Mouse (Mus musculus) heart, embryonic 16.5 days (tissue): ENCODE measurements at regions not wholly inside any gene's neighbourhood (a gene's known extent, or its start where the extent isn't known, plus 50 kb on each side); places are given as distances from the start of the nearest gene placed in this dataset.

Source experiments
- ATAC-seq: fragments of 200-750 bp; cut with Nextera tagmentation; replicated peaks from 2 replicates; pipeline ENCODE4 v1.8.0; 2017; ENCODE audit warnings: moderate number of reproducible peaks; ENCODE audit not compliant: insufficient read depth, low FRiP score; ENCODE audit errors: extremely low read depth
- H3K27ac ChIP-seq: fragments of 300-500 bp; sonication (generic); 2 replicates; pipeline ENCODE4 v1.5.1; 2014; ENCODE audit warnings: mild to moderate bottlenecking, low read length, control low read depth, moderate library complexity
- H3K27me3 ChIP-seq: fragments of 300-500 bp; sonication (generic); 2 replicates; pipeline ENCODE4 v1.6.1; 2014; ENCODE audit warnings: low read length, mixed read lengths; ENCODE audit not compliant: control insufficient read depth, insufficient read depth
- H3K36me3 ChIP-seq: fragments of 300-500 bp; sonication (generic); 2 replicates; pipeline ENCODE4 v1.6.1; 2014; ENCODE audit not compliant: control insufficient read depth, insufficient read depth
- H3K4me1 ChIP-seq: fragments of 300-500 bp; sonication (generic); 2 replicates; pipeline ENCODE4 v1.6.1; 2014; ENCODE audit warnings: low read length, mixed read lengths; ENCODE audit not compliant: control insufficient read depth, insufficient read depth
- H3K4me2 ChIP-seq: fragments of 300-500 bp; sonication (generic); 2 replicates; pipeline ENCODE4 v1.6.1; 2014; ENCODE audit warnings: low read depth, mild to moderate bottlenecking, control low read depth, low read length
- H3K4me3 ChIP-seq: fragments of 300-500 bp; sonication (generic); 2 replicates; pipeline ENCODE4 v1.5.1; 2014; ENCODE audit warnings: mild to moderate bottlenecking, control low read depth, low read length
- H3K9ac ChIP-seq: fragments of 300-500 bp; sonication (generic); 2 replicates; pipeline ENCODE4 v1.6.1; 2014; ENCODE audit warnings: low read length, control low read depth
- H3K9me3 ChIP-seq: fragments of 300-500 bp; sonication (generic); replicated peaks from 2 replicates; pipeline ENCODE4 v1.6.1; 2016; ENCODE audit warnings: low read length; ENCODE audit not compliant: control insufficient read depth
- WGBS: fragments of 180-500 bp; shearing (Covaris S2); extraction: QIAGEN DNeasy Blood & Tissue Kit; methylation state at CpG from one replicate; pipeline ENCODE4 v1.1.7; 2014; 5-methylcytosine and 5-hydroxymethylcytosine counted together

DNA sequence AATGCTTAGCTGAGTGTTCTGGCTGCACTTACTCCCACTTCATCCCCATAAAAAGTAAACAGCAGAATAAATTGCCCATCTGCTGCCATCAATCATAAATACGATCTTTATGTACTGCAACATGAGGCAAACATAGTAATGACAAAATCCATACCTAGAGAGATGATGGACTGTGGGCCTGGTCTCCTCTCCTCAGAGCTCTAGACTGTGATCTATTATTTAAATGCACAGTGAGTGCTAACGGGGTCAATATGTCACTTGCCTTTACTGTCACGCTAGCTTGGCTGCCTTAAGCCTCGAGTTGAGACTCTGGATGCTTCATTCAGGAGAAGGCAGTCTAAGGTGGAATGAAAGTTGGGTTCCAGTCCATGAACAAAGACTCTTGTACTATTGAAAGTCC is 683.7 kb upstream of the Vstm2b start:
- H3K27me3 ChIP-seq, result no peaks in the 10 kb centered on the region
- H3K4me2 ChIP-seq, result no peak overlapping the region
- H3K9ac ChIP-seq, result no peak overlapping the region
- ATAC-seq, result no peak
- no peak overlapping the region for H3K27ac ChIP-seq
- WGBS, result 64% methylated on average over 4 of the region's 4 CpGs
- H3K4me3 ChIP-seq, result no peak overlapping the region
- no peaks in the 10 kb centered on the region for H3K4me1 ChIP-seq
- no peaks in the 10 kb centered on the region for H3K36me3 ChIP-seq
- no peaks in the 10 kb centered on the region for H3K9me3 ChIP-seq

DNA sequence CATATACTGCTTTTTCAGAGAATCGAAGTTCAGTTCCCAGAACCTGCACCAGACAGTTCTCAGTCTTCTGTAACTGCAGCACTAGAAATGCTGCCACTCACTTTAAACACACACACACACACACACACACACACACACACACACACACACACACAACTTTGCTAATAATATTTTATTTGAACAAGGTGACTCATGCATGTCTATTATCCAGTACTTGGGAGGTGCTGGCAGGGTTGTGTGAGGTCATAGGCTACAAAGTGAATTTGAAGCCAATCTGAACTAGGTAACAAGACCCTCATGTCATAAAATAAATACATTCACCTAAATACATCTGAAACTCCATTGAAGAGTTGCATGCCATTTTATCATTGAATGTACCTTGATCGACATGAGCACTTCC is 682.9 kb upstream of the Vstm2b start:
- Histone ChIP-seq H3K4me2 (no peak overlapping the region), H3K9ac (no peak overlapping the region), H3K36me3 (no peaks in the 10 kb centered on the region), H3K9me3 (no peaks in the 10 kb centered on the region), H3K4me1 (no peaks in the 10 kb centered on the region), H3K27me3 (no peaks in the 10 kb centered on the region), H3K27ac (no peak overlapping the region), H3K4me3 (no peak overlapping the region)
- ATAC-seq, result no peak
- 83% methylated on average over 2 of the region's 2 CpGs for WGBS

DNA sequence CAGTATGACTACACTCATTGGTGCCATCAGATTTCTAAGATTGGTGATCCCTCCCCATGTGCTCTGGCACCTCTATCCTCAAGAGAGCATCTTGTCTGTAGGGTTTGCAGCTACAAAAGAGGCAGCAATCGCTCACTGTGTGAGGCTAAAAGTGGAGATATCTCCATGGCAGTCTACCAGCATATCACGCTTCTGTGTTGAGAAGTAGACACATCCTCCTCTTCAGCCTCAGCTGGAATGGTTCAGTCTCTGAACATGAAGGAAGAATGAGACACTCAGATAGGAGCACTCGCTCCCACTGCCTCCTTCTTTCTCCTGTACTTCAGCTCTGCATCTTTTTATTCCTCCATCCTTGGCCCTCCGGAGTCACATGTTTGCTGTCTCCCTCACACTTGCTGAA is 677.6 kb upstream of the Vstm2b start:
- no peak for ATAC-seq
- Histone ChIP-seq H3K4me3 (no peak overlapping the region), H3K4me1 (no peaks in the 10 kb centered on the region), H3K9ac (no peak overlapping the region), H3K4me2 (no peak overlapping the region), H3K27ac (no peak overlapping the region), H3K27me3 (no peaks in the 10 kb centered on the region), H3K9me3 (no peaks in the 10 kb centered on the region), H3K36me3 (no peaks in the 10 kb centered on the region)
- 56% methylated on average over 4 of the region's 4 CpGs for WGBS

DNA sequence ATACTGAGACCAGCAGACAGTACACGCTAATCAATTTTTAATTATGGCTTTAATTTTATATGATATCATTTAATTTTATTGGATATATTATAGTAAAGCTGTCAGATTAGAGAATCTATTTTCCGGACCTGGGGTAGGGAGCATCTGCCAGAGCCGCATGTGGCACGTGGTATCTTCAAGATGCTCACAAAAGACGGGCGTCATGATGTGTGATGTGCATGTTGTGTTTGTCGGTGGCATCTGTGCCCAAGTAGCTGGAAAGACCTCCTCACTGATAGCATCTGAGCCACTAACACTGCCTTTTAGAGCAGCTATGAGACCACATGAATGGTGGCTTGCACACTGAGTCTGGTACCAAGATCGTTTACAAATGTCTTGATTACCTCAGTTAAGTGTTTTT is 652.9 kb upstream of the Vstm2b start:
- H3K4me2 ChIP-seq, result no peak overlapping the region
- H3K27me3 ChIP-seq, result no peaks in the 10 kb centered on the region
- no peaks in the 10 kb centered on the region for H3K36me3 ChIP-seq
- H3K4me3 ChIP-seq, result no peak overlapping the region
- H3K9me3 ChIP-seq, result no peaks in the 10 kb centered on the region
- H3K27ac ChIP-seq, result no peak overlapping the region
- WGBS, result 83% methylated on average over 8 of the region's 8 CpGs
- H3K9ac ChIP-seq, result no peak overlapping the region
- no peaks in the 10 kb centered on the region for H3K4me1 ChIP-seq
- ATAC-seq, result no peak

DNA sequence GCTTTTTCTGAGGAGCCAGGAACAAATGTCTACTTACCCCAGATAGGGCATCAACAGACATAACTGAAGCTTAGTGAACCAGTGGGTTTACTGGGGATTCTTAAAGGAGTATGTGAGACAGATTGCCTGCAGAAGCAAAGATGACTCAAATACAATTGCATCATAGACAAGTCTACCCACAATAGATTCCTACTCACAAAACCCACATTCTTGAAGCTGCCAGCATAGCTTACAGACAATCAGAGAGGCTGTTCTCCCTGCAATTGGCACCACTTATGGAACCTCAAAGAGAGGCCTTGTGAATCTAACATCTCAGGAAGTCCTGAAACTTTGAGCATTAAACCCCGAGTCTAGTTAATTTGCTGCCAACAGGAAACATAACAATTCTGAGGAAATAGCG is 649.6 kb upstream of the Vstm2b start:
- ATAC-seq, result no peak
- Histone ChIP-seq H3K27me3 (no peaks in the 10 kb centered on the region), H3K4me2 (no peak overlapping the region), H3K4me1 (no peaks in the 10 kb centered on the region), H3K9me3 (no peaks in the 10 kb centered on the region), H3K4me3 (no peak overlapping the region), H3K36me3 (no peaks in the 10 kb centered on the region), H3K27ac (no peak overlapping the region), H3K9ac (no peak overlapping the region)
- WGBS, result 77% methylated on average over 2 of the region's 2 CpGs

DNA sequence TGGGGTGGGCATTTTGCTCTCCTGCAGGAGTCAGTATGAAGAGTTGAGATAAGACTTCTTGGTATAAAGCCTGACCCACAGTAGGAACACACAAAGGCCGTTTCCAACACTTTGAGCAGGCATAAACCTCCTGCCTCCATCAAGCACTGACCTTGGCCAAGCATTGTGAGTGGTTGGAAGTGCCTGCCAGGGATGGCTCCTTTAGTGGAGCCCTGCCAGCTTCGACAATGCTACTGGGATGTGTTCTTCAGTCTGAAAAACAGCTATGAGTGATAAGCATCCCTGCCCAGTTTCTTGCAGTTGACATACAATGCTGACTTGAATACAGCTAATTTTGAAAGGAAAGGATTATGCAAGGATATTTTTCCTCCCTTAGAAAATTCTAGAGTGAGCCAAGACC is 644.6 kb upstream of the Vstm2b start:
- H3K9me3 ChIP-seq, result no peaks in the 10 kb centered on the region
- H3K9ac ChIP-seq, result no peak overlapping the region
- 50% methylated on average over 2 of the region's 2 CpGs for WGBS
- no peaks in the 10 kb centered on the region for H3K27me3 ChIP-seq
- no peaks in the 10 kb centered on the region; the same call in 1 of the 2 replicates for H3K4me1 ChIP-seq
- no peak overlapping the region for H3K27ac ChIP-seq
- no peak overlapping the region for H3K4me2 ChIP-seq
- no peaks in the 10 kb centered on the region for H3K36me3 ChIP-seq
- no peak for ATAC-seq
- H3K4me3 ChIP-seq, result no peak overlapping the region

DNA sequence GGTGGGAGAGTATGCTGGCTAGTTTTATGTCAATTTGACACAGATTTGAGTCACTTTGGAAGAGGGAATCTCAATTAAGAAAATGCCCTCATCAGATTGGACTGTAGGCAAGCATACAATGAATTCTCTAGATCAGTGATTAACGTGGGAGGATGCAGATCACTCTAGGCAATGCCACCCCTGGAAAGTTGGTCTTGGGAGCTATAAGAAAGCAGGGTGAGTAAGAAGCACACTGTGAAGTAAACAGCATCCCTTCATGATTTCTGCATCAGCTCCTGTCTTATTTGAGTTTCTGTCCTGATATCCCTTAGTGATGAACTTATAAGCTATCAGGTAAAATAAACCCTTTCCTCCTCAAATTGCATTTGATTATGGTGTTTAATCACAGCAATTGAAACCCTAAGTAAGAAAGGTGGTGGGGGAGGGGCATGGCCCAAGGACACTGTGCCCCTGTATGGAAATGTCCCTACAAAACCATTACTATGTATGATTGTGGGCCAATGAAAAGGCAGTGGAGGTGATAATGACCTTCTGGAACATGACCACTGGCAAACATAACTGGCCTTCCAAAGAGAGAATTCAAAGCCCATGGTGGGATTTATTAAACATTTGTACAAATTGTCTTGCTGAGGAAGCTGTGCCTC is 640.3 kb upstream of the Vstm2b start:
- no peak for ATAC-seq
- WGBS, result 57% methylated on average over 1 of the region's 1 CpGs
- H3K27ac ChIP-seq, result peak overlapping the region; percentile 1; the same call in 1 of the 2 replicates

DNA sequence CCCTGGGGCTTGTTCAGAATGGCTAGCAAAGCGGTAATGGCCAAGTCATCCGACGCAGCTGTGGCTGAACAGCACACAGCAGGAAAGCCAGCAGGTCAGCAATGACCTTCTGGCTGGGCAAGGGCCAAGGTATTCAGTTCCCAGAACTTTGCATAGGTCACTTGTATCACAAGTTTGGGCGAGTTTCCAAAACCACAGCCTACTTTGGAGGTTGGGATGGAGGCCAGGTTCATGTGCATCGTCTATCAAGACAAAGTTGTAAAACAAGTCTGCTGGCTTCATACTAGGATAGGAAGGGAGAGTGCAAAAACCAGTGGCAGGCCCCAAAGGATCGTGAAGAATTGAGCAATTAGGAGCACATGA is 639.8 kb upstream of the Vstm2b start:
- Histone ChIP-seq H3K27me3 (no peaks in the 10 kb centered on the region), H3K27ac (peak overlapping the region; percentile 1; the same call in 1 of the 2 replicates), H3K4me2 (no peak overlapping the region), H3K36me3 (no peaks in the 10 kb centered on the region), H3K9me3 (no peaks in the 10 kb centered on the region), H3K9ac (no peak overlapping the region), H3K4me1 (no peaks in the 10 kb centered on the region; the same call in 1 of the 2 replicates), H3K4me3 (no peak overlapping the region)
- WGBS, result 44% methylated on average over 6 of the region's 6 CpGs
- ATAC-seq, result peak; percentile 75

More for the DNA sequence above, 640.3 kb upstream of the Vstm2b start:
- Histone ChIP-seq H3K4me1 (no peaks in the 10 kb centered on the region; the same call in 1 of the 2 replicates), H3K36me3 (no peaks in the 10 kb centered on the region), H3K9me3 (no peaks in the 10 kb centered on the region), H3K4me3 (no peak overlapping the region), H3K4me2 (no peak overlapping the region), H3K9ac (no peak overlapping the region), H3K27me3 (no peaks in the 10 kb centered on the region)

DNA sequence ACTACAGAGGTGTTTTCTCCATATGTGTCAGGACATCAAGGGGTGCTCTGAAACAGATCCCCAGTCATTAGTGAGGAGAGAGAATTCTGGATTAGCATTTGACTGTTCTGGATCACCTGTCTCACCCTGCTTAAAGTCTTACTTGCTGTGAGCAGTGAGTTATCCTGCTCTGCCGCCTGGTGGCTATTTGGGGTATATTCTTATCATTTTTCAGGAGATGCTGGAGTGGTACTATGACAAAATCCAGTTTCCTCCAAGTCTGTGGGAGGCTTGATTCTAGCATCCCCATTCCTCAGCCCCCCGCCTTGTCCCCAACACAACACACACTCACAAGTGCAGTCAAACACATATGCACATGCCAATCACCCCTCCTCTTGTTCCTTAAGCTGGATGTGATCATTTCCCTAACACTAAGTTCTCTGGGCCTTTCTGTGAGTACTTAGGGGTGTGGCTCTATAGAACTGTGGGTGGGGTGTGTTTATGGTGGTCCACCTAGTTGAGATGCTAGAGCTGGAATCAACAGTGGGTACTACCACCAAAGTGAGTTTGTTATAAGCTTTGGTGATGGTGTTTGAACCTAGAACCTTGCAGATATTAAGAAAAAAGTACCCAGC is 624.6 kb upstream of the Vstm2b start:
- Histone ChIP-seq H3K27ac (no peak overlapping the region), H3K27me3 (no peaks in the 10 kb centered on the region), H3K4me3 (no peak overlapping the region), H3K9me3 (no peaks in the 10 kb centered on the region), H3K4me2 (no peak overlapping the region), H3K9ac (no peak overlapping the region), H3K4me1 (no peaks in the 10 kb centered on the region), H3K36me3 (no peaks in the 10 kb centered on the region)
- WGBS, result 7% methylated on average over 2 of the region's 2 CpGs
- no peak for ATAC-seq
